Mouse (Mus musculus): ENCODE data around the gene Ric3.

- TF ChIP-seq POLR2A (IDR thresholded peaks at IDR 0.05; ENCODE audit: borderline replicate concordance, extremely low read depth, low read depth, low read length) (no peak), CTCF (IDR thresholded peaks at IDR 0.05; ENCODE audit: insufficient read depth, low read length) (no peak)
Observed at GRCm38 (mm10) chr7:109059536-109059935, 23.6 kb downstream of the Ric3 start.

All from lung, adult 2 months (tissue).